Mouse (Mus musculus) spleen, adult 2 months (tissue): ENCODE results near the gene Morn4.

Experiments
- CTCF ChIP-seq: fragments of 200-500 bp; IDR thresholded peaks from 2 replicates; pipeline ENCODE4 v1.5.1; 2011; ENCODE audit warnings: mild to moderate bottlenecking, inconsistent platforms; ENCODE audit not compliant: insufficient read depth, insufficient read length, insufficient replicate concordance; ENCODE audit errors: extremely low read depth
- POLR2A ChIP-seq: fragments of 200-500 bp; IDR thresholded peaks from 2 replicates; pipeline ENCODE4 v1.6.1; 2011; ENCODE audit warnings: low read depth, low read length, inconsistent platforms

- TF ChIP-seq POLR2A: no peak
- no peak for TF ChIP-seq CTCF
Observed at GRCm38 (mm10) chr19:42051948-42052347, 34.2 kb downstream of the Morn4 start, which contains the start of gene 4933411K16Rik.
